Mouse (Mus musculus) liver, embryonic 12.5 days (tissue): ENCODE data around the gene Zdhhc21. TPM values are rescaled to one million over a fixed set of nuclear protein-coding genes. Genes with fewer than 3 reads are reported as not detected.

Source experiments
- polyA plus RNA-seq: library from polyadenylated mRNA; unstranded; fragments of >200 nt; fragmentation: Nextera tagmentation; extraction: Ambion mirVana; gene quantifications from 2 replicates; pipeline ENCODE4 v1.2.1, GENCODE M21; 2016

Gene Zdhhc21
- polyA plus RNA-seq, 1 experiment from 2014 or later = 7.4 TPM

Other genes with a start within 250 kb of the Zdhhc21 start
- gene Nfib, start 154.2 kb downstream of the Zdhhc21 start, polyA plus RNA-seq = 9.5 and 11.8 TPM in 2 replicates
- not detected in 2 replicates for gene Cer1, start 25.2 kb upstream of the Zdhhc21 start, polyA plus RNA-seq
- 1.7 and 1.9 TPM in 2 replicates for gene Frem1, start 192.4 kb upstream of the Zdhhc21 start, polyA plus RNA-seq